9 mouse cellular contexts compared by ENCODE assay signal in the genomic region with DNA sequence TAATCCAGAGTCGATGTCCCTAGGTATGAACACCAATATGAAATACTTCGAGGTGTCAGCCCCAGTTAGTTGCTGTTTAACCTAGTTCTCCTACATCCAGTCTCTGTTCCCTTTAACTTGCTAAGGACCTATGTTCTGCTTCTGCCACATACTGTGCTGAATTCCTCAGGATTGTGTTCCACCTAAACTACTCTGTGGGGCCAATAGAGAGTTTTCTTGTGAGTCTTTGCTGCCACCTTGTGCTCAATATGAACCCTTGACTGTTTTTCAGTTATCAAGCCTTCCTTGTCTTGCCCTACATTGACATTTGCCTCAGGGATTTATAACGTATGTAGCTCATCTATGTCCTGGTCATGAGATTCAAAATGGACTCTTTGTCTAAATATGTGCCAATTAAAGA. TPM values are rescaled to one million over a fixed set of nuclear protein-coding genes. Genes with fewer than 3 reads are reported as not detected.
DNase-seq lines count a peak whose midpoint lies in the region; ATAC-seq and TF ChIP-seq lines count a peak whose summit lies in the region.
"Had no signal": no experiment of that assay in that cellular context is flagged by ENCODE, and none has a peak within 500 bp of the region (broad histone marks: within the 10 kb centered on the region; RNA-seq: fewer than 3 reads in every experiment).

No protein-coding gene starts in this region.

- no peak overlapping the region for H3K9ac ChIP-seq in lung, postnatal 0 days (replicated peaks; ENCODE audit: low read depth)
- no peak overlapping the region for H3K9ac ChIP-seq in neural tube, embryonic 15.5 days (replicated peaks)

- no peak overlapping the region for H3K27ac ChIP-seq in lung, postnatal 0 days (ENCODE audit: low read length)
- no peak overlapping the region for H3K27ac ChIP-seq in neural tube, embryonic 15.5 days (replicated peaks)

- no peak for TF ChIP-seq POLR2A in lung, adult 2 months (IDR thresholded peaks at IDR 0.05; ENCODE audit: borderline replicate concordance, extremely low read depth, low read depth, low read length)

- TF ChIP-seq EP300 in lung, postnatal 0 days (IDR thresholded peaks at IDR 0.05) = no peak

- H3K4me3 ChIP-seq in lung, postnatal 0 days (ENCODE audit: low read depth, low read length) = no peak overlapping the region
- H3K4me3 ChIP-seq in lung, adult 2 months (replicated peaks; ENCODE audit: extremely low read depth, low read depth, low read length) = no peak overlapping the region
- H3K4me3 ChIP-seq in neural tube, embryonic 15.5 days (replicated peaks) = no peak overlapping the region

- DNase-seq in frontal cortex, postnatal 25 days (ENCODE audit: low spot score in 2 of 2) = no peak
- DNase-seq in lung, postnatal 0 days (ENCODE audit: low spot score) = peak; percentile 57
- DNase-seq in lung, adult 2 months = no peak
- DNase-seq in embryo, embryonic 10.5 days (ENCODE audit: low spot score) = peak; percentile 52
- no peak for DNase-seq in left cerebral cortex, adult 8-10 months (ENCODE audit: low spot score in 2 of 2)
- DNase-seq in cerebellum, postnatal 25 days = no peak
- DNase-seq: layer of hippocampus, postnatal 36 days had no signal

- peak; percentile 80 for ATAC-seq in frontal cortex, adult (ENCODE audit: low TSS enrichment)
- peak; percentile 32; the same call in 1 of the 2 replicates for ATAC-seq in lung, postnatal 0 days
- ATAC-seq in neural tube, embryonic 15.5 days (ENCODE audit: low FRiP score) = peak; percentile 50; the same call in 1 of the 2 replicates

- H3K9me3 ChIP-seq in lung, postnatal 0 days (ENCODE audit: low read length) = no peaks in the 10 kb centered on the region
- no peaks in the 10 kb centered on the region for H3K9me3 ChIP-seq in neural tube, embryonic 15.5 days (replicated peaks)

- peak; percentile 68 for TF ChIP-seq CTCF in lung, postnatal 0 days (IDR thresholded peaks at IDR 0.05)
- TF ChIP-seq CTCF in lung, adult 2 months (IDR thresholded peaks at IDR 0.05; ENCODE audit: insufficient read depth, low read length) = no peak

- no peaks in the 10 kb centered on the region for H3K36me3 ChIP-seq in lung, postnatal 0 days (ENCODE audit: insufficient read depth, low read length)
- H3K36me3 ChIP-seq in neural tube, embryonic 15.5 days = no peaks in the 10 kb centered on the region

- H3K27me3 ChIP-seq in lung, postnatal 0 days (replicated peaks; ENCODE audit: insufficient read depth, low read length) = no peaks in the 10 kb centered on the region
- H3K27me3 ChIP-seq in neural tube, embryonic 15.5 days (replicated peaks) = 0 out of 2 replicates have a peak, but pooled peaks cover 3% of the 10 kb centered on the region

- H3K4me2 ChIP-seq in lung, postnatal 0 days (replicated peaks; ENCODE audit: low read depth, low read length) = no peak overlapping the region
- H3K4me2 ChIP-seq in neural tube, embryonic 15.5 days = no peak overlapping the region

- no peaks in the 10 kb centered on the region for H3K4me1 ChIP-seq in lung, postnatal 0 days (ENCODE audit: insufficient read depth, low read depth, low read length)
- H3K4me1 ChIP-seq in lung, adult 2 months (ENCODE audit: control insufficient read depth, insufficient read depth, low read length) = no peaks in the 10 kb centered on the region
- H3K4me1 ChIP-seq in neural tube, embryonic 15.5 days = no peaks in the 10 kb centered on the region

- WGBS in lung, postnatal 0 days = 62% methylated on average over 3 of the region's 3 CpGs
- WGBS in lung, adult 2 months = 55% methylated on average over 3 of the region's 3 CpGs
- 65% methylated on average over 3 of the region's 3 CpGs for WGBS in neural tube, embryonic 15.5 days

RNA-seq across cellular contexts. Expression of a gene that starts 21.1 kb away (rescaled TPM):
- 6.1 and 7.0 TPM in 2 replicates for polyA plus RNA-seq in lung, postnatal 0 days (2015; fragmentation: Nextera tagmentation; extraction: Ambion mirVana)
- 1.9 and 3.7 TPM in 2 replicates for polyA plus RNA-seq in lung, adult 2 months (2012; rRNA removed)
- 5.0 and 7.7 TPM in 2 replicates for polyA plus RNA-seq in neural tube, embryonic 15.5 days (2015; fragmentation: Nextera tagmentation; extraction: Ambion mirVana)
- total RNA-seq in left cerebral cortex, adult 8-10 months (2022) = 1 to 10 TPM; 6.0 to 6.9 (median 6.2) TPM

RNA-seq across cellular contexts. Expression of a gene that starts 25.3 kb away (rescaled TPM):
- polyA plus RNA-seq in lung, postnatal 0 days (2015; fragmentation: Nextera tagmentation; extraction: Ambion mirVana) = 26.6 and 26.8 TPM in 2 replicates
- polyA plus RNA-seq in lung, adult 2 months (2012; rRNA removed) = 14.0 and 23.2 TPM in 2 replicates
- 0.36 and 1.4 TPM in 2 replicates for polyA plus RNA-seq in neural tube, embryonic 15.5 days (2015; fragmentation: Nextera tagmentation; extraction: Ambion mirVana)
- total RNA-seq in left cerebral cortex, adult 8-10 months (2022) = 1 to 10 TPM; 2.1 to 3.2 (median 2.3) TPM

RNA-seq across cellular contexts. Expression of a gene that starts 38.3 kb away (rescaled TPM):
- polyA plus RNA-seq in lung, postnatal 0 days (2015; fragmentation: Nextera tagmentation; extraction: Ambion mirVana) = 0.70 and 1.3 TPM in 2 replicates
- polyA plus RNA-seq in lung, adult 2 months (2012; rRNA removed) = 0.62 and 3.0 TPM in 2 replicates
- not detected in 2 replicates for polyA plus RNA-seq in neural tube, embryonic 15.5 days (2015; fragmentation: Nextera tagmentation; extraction: Ambion mirVana)
- total RNA-seq in left cerebral cortex, adult 8-10 months (2022) = 1 to 10 TPM; 5.3 to 7.6 (median 6.4) TPM

Comparison
In these comparisons a context has a peak if more than half of its experiments do, and no peak if none do; other contexts are left out.
1. DNase-seq: peak in lung, postnatal 0 days (single experiment) and embryo, embryonic 10.5 days (single experiment); none in frontal cortex, postnatal 25 days (0 of 2), lung, adult 2 months (single experiment), left cerebral cortex, adult 8-10 months (0 of 2) and cerebellum, postnatal 25 days (0 of 2).
2. Peak in every context shown above with its lines, with median percentiles within 50 percentile points of each other: ATAC-seq.